Mouse (Mus musculus): ENCODE data around the gene St6gal1.
A peak's percentile ranks its signal among the peaks of the same experiment; 100 is the strongest.

St6gal1 gene

DNA sequence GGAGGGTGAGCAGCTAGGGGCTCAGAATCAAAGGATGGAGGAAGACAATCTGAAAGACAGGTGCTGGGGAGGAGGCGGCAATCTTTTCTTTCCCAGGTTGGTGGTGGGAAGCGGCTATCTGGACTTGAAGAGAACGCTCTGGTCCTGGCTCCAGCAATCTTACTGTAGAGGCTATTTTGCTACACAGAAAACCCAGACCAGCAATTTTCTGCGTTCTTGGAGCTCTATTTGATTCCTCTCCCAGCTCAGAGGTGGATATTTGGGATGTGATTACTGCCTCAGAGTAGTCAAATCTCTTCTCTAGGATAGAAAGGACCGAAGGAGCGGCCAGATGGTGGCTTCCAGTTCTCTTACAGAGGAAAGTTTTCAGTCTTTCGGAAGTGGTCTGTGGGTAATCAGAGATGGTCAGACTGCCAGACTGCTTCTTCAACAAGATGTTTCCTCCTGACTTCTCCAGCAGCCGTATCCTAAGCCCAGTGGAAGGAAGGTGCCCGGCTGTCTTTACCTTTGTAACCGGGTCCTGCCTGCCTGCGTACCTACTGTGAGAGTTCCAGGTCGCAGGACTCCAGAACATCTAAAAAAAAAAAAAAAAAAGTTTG is 570 bp upstream of the St6gal1 start:
- peak in 1 of 2 experiments; percentile 16 for DNase-seq (ENCODE audit: low spot score in 2 of 2)

DNA sequence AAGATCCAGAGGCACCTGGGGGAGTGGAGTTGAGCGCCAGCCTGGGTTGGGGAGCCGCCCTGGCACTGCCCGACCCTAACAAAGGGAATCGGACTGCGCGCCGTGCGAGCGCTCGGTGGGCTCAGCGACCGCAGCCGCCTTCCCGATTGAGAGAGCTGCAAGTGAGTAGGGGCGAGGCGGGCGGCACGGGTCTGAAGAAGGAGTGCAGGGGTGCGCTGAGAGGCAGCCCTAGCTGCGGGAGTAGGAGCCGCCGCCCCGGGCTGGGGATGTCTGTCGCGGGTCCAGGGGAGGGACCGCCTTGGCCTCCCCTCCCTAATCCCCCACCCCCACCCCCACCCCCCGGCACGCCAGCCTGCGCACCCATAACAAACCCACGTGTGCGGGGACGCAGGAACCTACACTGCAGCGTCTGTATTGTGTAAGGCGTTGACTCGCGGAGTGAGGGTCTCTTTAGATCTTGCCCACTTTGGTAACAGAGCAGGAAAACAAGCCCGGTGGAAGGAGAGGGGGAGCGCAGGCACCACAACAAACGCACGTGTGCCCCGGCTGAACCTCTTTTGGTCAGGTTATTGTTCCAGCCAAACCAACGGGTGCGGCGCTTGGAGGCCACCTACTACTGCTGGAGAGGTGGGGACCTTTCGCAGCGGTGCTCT is 655 bp downstream of the St6gal1 start:
- peak; percentile 28 to 36 for DNase-seq (ENCODE audit: low spot score in 2 of 2)

DNA sequence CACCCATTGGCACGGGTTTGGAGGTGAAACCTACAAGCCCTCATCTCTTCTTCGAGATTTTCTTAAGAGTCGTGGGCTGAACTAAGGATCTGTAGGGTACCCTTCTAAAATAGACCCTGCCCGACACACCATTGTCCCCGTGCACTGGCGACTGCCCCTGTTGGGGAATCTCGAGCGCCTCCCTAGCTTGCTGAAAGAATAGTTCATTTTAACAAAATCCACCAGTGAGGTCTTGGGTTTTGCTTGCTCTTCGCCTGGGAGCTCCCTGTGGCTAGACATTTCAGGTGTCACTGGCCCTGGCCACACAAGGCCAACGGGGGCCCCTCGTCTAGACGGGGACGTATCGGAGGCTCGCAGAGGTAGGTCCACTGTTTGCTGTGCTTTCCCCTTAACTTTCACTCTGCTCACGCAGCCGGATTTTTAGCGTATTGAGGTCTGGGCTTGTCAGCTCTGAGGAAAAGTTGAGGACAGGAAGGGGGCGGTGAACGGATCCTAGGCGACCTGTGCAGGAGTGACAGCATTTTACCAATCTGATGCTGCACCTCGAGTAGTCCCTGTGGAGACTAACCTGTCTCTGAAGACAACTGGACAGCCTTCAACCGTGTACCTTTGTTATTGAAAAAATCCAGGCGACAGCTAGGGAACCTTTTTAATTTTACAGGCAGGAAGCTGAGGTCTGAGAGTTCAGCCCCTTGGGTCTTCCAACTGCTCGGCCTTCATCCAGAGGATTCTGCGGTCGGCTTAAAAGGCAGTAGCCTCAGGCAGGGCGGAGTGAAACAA is 1.5 kb downstream of the St6gal1 start:
- DNase-seq (ENCODE audit: low spot score in 2 of 2): peak in 1 of 2 experiments; percentile 58

DNA sequence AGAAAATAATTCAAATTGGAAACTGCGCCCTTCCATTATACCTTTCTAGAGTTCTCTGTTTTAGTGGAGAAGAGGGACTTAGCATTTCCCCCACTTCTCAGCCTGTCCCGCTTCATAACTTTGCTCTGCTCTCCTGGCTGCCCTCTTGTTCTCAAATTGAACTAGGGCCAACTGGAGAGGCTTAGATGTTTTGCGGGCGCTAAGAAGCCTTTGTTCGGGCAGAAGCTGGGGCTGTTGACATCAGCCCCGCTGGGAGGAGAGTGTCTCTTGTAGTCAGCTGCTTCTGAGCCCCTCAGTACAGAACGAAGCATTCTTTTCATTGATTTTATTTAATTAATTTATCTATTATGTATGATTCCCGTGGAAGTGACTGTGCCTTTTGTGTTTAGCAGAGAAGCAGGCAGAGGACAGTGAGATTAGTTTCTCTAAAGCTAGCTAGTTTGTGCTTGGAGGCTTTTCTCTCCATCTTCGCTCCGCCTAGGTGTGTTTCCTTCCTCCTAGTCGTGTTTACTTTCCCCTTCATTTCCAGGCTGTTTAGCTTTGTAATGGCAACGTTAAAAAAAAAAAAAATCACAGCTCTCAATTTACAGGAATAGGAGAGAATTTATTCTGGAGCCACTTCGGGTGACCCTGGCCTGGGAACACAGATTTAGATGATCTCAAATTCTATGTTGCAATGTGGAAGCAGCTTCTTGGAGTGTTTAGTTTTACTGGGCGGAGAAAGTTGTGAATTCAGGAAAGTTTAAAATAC is 2.2 kb downstream of the St6gal1 start:
- DNase-seq (ENCODE audit: low spot score in 2 of 2): peak in 1 of 2 experiments; percentile 26

DNA sequence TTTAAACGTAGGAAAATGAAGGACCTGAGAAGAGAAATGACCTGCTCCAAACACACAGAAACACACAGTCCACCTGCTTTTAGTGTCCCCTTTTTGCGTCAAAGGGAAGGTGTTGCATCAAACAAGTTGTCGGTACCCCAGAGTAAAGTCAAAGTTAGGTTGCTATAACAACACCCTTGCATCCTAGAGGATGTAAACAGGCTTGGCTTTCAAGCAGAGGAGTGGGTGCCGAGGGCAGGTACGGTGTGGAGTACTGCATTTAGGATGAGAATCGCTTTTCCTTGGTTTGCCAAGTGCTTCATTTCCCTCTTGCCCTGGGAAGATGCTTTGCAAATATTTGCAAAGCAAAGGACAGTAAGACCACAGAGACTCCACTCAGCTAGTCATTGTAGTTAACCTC is 3.3 kb downstream of the St6gal1 start:
- DNase-seq (ENCODE audit: low spot score in 2 of 2): no peak

DNA sequence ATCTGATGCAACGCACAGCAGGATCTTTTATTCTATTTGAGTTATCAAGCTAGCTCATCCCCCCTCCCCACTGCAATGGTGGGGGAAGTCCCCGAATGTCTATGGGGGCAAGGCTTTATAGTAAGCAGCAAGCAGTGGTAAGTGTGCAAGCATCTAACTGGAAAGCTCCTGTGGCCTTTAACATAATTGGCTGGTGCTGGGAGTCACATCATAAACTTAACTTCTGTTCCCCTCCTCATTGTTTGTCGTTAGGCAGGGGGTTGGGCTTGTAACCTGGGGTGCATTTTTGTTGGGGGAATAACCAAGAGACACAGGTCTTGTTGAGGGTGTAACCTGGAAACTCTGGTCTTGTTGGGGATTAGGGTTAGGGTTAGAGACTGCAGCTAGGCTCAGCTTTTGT is 3.9 kb downstream of the St6gal1 start:
- DNase-seq (ENCODE audit: low spot score in 2 of 2): no peak

DNA sequence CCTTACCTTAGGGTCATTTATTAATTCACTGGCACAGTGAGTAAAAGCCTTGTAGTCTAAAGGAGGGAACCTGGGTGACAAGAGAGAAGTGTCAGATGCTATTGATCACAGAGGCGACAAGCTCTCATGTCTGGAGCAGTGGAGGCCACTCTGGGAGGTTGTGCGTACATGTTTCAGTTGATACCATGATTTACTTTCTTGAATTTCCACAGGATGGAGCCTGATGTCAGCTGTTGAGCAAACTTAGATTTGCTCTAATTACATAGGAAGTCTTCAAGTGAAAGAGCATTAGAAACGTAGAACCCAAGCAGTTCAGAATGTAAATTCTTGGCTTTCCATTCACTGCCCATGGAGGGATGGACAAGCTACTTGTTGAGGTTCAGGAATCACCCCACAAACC is 5.4 kb downstream of the St6gal1 start:
- DNase-seq (ENCODE audit: low spot score in 2 of 2): no peak

DNA sequence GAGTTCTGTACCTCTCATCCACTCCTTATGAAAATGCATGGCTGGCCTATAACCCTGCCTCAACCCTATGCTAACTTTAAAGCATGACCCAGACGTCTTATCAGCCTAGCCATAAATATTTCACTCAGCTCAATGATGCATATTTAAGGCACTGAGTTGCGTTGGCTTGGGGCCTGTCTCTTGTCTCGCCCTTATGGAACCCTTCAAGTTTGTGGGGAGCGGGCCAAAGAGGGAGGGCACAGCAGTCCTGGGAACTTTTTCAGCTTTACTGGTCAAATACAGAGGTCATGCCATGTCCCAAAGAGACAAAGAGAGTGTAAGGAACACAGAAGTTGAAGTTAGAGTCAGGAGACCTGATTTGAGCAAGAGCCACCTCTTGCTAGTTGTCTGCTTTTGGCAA is 6.6 kb downstream of the St6gal1 start:
- no peak for DNase-seq (ENCODE audit: low spot score in 2 of 2)

DNA sequence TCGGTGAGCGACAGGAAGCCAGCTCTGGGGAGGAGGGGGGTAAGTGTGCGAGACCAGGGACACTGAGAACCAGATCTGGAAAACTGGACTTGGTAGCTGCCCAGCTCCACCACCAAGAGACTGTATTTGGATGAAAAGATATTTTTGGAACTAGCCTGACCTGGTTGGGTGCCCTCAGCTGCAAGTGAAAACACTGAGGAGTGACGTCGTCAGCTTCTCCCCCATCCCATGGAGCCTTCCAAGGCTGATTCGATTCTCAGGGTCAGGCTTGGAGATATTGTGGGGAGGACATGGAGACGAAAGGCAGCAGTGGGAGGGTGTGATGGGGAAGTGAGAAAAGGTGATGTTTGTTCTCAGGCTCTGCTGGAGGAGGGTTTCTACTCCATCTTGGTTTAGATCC is 8.2 kb downstream of the St6gal1 start:
- no peak for DNase-seq (ENCODE audit: low spot score in 2 of 2)

DNA sequence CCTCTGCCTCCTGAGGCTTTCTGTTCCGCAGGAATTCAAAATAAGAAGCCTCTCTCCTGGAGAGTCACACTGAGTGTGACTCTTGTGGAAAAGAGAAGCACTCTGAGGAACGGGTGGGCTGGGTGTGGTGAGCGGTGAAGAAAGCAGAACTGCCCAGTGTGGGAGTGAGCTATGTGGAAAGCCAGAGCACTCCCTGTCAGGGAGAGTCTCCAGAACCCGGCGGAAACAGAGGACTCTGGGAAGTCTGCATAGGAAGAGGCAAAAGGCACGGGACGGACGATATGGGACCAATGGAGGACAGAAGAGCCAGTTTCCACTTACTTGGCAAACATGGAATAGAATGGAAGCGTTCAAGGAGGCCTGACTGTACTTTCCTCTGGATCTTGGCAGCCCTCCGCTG is 9.0 kb downstream of the St6gal1 start:
- no peak for DNase-seq (ENCODE audit: low spot score in 2 of 2)

DNA sequence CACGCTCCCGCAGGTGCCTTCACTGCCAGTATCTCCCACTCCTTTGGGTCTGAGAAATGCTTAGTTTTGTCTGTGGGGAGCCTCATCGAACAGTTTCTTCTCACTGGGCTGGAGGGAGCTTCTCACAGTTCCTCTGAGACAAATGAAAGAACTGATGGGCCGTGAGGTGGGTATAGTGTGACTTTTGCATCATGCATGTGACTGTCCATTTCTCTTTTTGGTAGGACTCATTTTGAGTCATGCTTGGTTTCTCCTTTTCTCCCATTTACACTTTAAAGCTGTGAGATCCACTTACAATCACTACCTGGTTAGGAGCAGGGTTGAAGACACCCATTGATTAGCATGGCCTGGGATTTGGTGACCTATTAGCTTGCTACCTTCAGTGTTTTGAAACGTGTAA is 10.0 kb downstream of the St6gal1 start:
- DNase-seq (ENCODE audit: low spot score in 2 of 2): no peak

DNA sequence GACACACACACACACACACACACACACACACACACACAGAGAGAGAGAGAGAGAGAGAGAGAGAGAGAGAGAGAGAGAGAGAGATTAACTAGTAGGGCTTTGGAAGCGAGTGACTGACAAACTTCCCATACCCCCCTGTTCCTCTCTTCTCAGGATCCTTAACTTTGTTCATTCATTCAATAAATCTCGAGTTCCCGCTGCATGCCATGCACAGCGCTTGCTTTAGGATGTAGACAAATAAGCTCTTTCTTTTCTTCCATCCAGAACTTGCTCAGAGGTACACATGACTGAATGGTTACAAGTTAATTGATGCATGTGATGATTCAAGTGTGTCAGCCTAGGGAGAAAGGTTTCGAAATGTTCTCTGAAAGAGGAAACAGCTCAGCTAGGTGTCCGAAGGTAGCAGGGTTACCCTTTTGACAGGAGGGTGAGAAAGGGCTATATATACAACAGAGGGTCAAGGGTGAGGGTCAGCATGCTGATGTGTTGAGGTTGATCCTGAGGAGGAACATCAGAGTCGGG is 10.7 kb downstream of the St6gal1 start:
- no peak for DNase-seq (ENCODE audit: low spot score in 2 of 2)

DNA sequence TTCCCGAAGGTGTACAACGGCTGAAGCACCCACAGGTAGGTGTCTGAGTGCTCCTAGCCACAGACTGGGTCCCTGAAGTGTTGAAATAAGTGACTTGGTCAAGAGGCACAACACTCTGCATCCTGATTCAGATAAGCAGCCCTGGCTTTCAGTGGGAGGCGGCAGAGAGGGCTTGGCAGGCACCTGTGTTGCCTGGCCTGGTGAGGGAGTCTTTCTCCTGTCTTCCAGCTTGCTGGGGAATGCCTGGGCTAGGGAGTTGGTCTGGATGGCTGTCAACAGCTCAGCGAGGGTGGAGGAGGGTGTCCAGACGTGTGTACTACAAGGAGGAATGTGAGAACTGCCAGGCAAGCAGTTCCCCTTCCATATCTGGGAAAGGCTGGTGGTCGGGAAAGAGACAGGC is 15.0 kb downstream of the St6gal1 start:
- DNase-seq (ENCODE audit: low spot score in 2 of 2): no peak

DNA sequence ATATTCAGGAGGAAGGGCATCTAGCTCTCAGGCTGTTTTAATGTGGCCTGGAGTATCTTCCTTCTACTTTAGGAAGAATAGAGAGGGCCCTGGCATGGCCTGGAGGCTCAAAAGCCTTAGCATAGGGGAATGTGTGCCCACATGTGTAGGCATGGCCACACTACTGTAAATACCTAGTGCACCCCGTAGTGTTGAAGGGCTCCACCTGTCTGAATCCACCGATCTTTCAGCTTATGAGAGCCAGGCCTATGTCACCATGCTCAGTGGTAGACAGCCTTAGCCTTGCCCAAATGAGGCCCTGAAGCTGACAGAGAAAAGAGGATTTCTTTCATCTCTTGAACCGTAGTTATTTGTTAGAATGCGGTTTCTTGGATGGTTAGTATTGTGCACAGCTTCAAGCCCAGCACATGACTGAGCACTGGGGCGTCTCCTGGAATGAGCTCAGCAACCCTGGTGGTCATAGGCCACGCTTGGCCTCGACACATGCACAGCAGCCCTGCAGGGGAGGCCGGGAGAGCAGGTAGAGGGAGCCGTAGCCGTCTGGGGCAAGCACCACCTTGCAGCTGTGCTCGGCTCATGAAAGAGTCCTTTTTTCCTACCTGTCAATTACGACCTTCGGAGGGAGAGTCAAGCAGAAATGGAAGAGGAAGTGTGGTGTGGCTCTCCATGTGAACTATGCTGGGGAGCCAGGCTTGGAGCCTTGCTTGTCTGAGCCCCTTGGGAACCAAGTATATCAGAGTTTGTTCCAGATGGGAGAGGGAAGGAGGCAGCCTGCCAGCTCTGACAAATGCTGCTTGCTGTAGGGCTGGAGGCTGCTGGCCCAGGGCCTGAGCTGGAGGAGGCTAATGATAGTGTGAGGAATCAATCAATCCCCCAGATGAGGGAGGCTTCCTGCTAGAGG is 15.8 kb downstream of the St6gal1 start:
- DNase-seq (ENCODE audit: low spot score in 2 of 2): peak; percentile 81 to 82

DNA sequence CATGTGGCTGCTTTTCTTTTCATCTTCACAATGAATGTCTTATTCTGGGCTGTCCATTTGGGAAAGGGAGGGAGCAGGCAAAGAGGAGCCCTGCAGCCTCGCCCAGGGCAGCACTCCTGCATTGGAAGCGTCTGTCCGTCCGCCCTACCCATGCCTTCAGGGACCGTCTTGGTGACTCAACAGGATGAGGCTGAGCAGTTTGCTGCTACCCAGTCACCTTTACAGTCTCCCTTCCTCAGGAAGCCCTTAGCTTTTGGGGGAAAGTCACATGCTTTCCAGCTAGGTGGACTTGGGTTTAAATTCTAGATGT is 16.4 kb downstream of the St6gal1 start:
- DNase-seq (ENCODE audit: low spot score in 2 of 2): no peak

DNA sequence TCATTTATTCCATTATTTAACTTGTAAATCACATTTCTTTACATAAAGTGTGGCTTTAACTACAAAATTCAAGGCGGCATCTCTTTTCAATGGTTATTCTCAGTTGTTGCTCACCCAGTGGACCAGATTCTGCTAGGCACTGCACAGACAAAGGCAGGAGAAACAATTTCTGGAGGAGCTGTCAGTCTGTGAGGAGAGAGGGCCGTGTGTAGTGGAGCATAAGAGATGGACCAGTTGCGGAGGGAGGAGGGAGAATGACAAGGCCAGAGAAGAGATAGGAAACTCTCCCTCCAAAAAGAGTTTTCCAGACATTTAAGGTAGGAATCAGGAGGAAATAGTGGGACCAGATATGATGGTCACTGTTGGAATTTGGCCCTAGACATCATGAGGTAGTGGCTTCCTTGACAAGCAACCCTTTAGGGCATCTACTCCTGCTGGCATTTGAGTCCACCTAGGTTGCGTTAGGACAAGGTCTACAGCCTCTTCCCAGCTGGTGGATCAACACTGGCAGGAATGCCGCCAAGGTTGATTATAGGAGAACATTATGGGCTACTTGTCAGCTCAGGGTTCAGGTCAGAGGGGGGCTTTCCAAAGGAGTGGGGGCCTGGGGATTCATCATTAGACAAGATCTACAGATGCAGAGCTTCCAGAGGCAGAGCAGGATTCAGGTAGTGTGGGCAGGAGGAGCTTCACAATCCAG is 19.3 kb downstream of the St6gal1 start:
- DNase-seq (ENCODE audit: low spot score in 2 of 2): no peak

DNA sequence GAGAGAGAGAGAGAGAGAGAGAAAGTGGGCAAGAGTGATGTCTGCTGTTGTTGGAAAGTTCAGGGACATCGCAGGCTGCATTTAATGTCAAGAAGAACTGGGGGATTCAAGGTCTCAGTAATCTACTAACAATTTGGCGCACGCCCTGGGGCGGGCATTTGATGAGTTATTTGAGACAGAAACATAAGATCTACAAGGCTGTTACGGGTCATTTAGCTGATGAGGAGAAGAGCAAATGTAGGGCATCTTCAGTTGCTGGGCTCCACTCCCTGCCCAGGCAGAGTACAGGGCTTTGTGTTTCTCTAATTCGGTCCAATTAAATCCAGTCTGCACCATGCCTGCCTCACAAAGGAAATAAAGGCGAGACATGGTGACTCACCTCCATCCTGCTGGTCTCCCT is 19.9 kb downstream of the St6gal1 start:
- no peak for DNase-seq (ENCODE audit: low spot score in 2 of 2)

DNA sequence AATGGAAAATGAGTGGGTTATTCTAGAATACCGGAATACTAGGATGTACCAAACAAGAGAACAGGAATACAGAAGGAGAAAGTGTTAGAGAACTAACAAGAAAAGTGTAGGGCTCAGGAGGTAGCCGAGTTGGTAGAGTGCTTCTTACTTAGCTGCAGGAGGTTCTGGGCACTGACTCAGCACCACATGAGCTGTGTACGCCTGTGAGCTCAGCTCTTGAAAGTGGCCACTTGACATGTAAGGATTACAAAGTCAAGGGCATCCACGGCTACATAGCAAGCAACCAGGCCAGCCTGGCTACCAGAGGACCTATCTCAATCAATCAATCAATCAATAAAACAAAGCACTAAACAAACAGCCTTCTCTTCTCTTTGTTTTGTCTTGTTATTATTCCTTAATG is 24.7 kb downstream of the St6gal1 start:
- DNase-seq (ENCODE audit: low spot score in 2 of 2): no peak

DNA sequence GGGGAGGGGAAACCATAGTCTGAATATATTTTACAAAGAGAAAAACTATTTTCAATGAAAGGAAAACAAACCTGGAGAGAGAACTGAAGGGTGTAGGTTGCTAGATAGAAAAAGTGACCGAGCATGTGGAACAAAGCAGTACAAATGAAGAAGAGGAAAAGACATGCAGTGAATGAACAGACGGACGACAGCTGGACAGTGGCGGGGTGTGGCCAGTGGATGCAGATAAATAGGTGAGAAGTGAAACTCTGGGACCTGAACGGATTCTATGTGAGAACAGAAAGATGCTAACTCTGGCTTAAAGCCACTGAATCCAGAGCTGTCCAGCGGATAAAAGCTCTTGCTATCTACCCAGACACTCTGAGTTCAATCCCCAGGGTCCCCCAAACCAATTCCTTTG is 25.2 kb downstream of the St6gal1 start:
- no peak for DNase-seq (ENCODE audit: low spot score in 2 of 2)

DNA sequence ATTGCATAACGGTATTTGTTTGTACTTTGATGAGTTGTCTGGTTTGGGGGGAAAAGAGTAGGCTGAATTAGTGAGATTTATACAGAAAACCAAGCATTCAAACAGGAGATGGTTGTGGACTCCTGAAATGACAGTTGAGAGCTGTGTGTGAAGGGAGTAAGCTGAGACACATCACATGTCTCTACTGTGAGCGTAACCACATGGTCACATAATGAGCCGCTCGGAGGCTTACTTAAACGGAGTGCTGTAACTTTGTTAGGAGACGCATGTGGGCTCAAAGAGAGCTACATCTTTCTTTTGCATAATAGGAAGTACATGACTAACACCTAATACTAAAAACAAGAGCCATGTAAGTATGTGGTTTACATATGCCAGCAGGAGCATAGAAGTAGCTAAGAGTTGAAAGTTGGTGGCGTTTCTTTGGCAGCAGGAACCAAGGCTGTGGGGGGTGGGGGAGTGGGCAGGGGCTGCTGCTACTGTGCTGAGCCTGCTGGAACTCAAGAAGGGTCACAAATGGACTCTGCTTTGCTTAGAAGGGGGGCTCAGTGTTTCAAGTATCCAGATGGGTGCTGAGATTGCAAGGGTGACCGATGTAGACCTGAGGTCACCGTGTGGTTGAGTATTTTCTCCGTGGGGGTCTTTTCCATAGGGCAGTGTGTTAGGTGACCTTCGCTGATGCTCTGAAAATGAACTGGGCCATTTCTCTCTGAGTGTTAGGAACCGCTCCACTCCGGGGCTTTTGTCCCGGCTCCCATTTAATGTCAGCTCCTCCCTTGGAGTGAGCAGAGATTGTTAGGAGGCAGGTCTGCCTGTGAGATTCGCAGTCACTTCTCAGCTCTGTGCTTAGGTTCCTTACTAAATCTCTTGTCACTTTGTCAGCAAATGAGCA is 26.3 kb downstream of the St6gal1 start:
- DNase-seq (ENCODE audit: low spot score in 2 of 2): no peak

Measured in frontal cortex, postnatal 10 days (tissue).